Mouse (Mus musculus) 3134 (cell line): ENCODE measurements at regions not wholly inside any gene's neighbourhood (a gene's known extent, or its start where the extent isn't known, plus 50 kb on each side); places are given as distances from the start of the nearest gene placed in this dataset.

Experiments used
- DNase-seq: peaks from one replicate; pipeline ENCODE4 v3.0.0-alpha.2; 2011; ENCODE audit warnings: low spot score; ENCODE audit not compliant: insufficient read length; ENCODE audit errors: extremely low read depth

- DNase-seq: no peak
Measured at GRCm38 (mm10) chr2:50807162-50807960, 341.6 kb downstream of the Rnd3 start.

GRCm38 (mm10) chr2:50805645-50806044 is 343.3 kb downstream of the Rnd3 start:
- no peak for DNase-seq

- no peak for DNase-seq
Measured at GRCm38 (mm10) chr2:50796087-50796486, 352.8 kb downstream of the Rnd3 start.

- peak; percentile 53 for DNase-seq
Measured at GRCm38 (mm10) chr2:50793616-50794015, 355.3 kb downstream of the Rnd3 start.

- DNase-seq: no peak
Measured at GRCm38 (mm10) chr2:50793067-50793466, 355.8 kb downstream of the Rnd3 start.

- DNase-seq: no peak
Measured at GRCm38 (mm10) chr2:50789051-50789651, 359.8 kb downstream of the Rnd3 start.

- DNase-seq: no peak
Measured at GRCm38 (mm10) chr2:50772101-50772500, 376.8 kb downstream of the Rnd3 start.

- no peak for DNase-seq
Measured at GRCm38 (mm10) chr2:50759016-50759415, 389.9 kb downstream of the Rnd3 start.

- no peak for DNase-seq
Measured at GRCm38 (mm10) chr2:50757837-50758541, 390.9 kb downstream of the Rnd3 start.

GRCm38 (mm10) chr2:50755616-50756450 is 393.1 kb downstream of the Rnd3 start:
- DNase-seq: no peak

- DNase-seq: no peak
Measured at GRCm38 (mm10) chr2:50755160-50755559, 393.8 kb downstream of the Rnd3 start.

GRCm38 (mm10) chr2:50752408-50752807 is 396.5 kb downstream of the Rnd3 start:
- no peak for DNase-seq

GRCm38 (mm10) chr2:50750799-50751198 is 398.1 kb downstream of the Rnd3 start:
- DNase-seq: no peak

- DNase-seq: no peak
Measured at GRCm38 (mm10) chr2:50744625-50745214, 404.2 kb downstream of the Rnd3 start.

- no peak for DNase-seq
Measured at GRCm38 (mm10) chr2:50743785-50744258, 405.1 kb downstream of the Rnd3 start.

- DNase-seq: no peak
Measured at GRCm38 (mm10) chr2:50742421-50742820, 406.5 kb downstream of the Rnd3 start.

GRCm38 (mm10) chr2:50741337-50741736 is 407.6 kb downstream of the Rnd3 start:
- DNase-seq: no peak

GRCm38 (mm10) chr2:50739599-50739979 is 409.3 kb downstream of the Rnd3 start:
- no peak for DNase-seq

- DNase-seq: no peak
Measured at GRCm38 (mm10) chr2:50738936-50739598, 409.8 kb downstream of the Rnd3 start.

- no peak for DNase-seq
Measured at GRCm38 (mm10) chr2:50737706-50738105, 411.2 kb downstream of the Rnd3 start.
